Mouse (Mus musculus) forebrain, embryonic 16.5 days (tissue): ENCODE results near the gene Frem2. TPM values are rescaled to one million over a fixed set of nuclear protein-coding genes. Genes with fewer than 3 reads are reported as not detected.
A peak's percentile ranks its signal among the peaks of the same experiment; 100 is the strongest.

ENCODE experiments used
- ATAC-seq: fragments of 200-750 bp; cut with Nextera tagmentation; 2 replicates; pipeline ENCODE4 v1.8.0; 2017; ENCODE audit warnings: mild to moderate bottlenecking, moderate library complexity
- H3K27ac ChIP-seq: fragments of 300-500 bp; sonication (generic); 2 replicates; pipeline ENCODE4 v1.5.1; 2014; ENCODE audit warnings: low read length, control low read depth
- H3K27me3 ChIP-seq: fragments of 300-500 bp; sonication (generic); replicated peaks from 2 replicates; pipeline ENCODE4 v1.6.1; 2014; ENCODE audit warnings: low read length; ENCODE audit not compliant: control insufficient read depth, insufficient read depth
- H3K36me3 ChIP-seq: fragments of 300-500 bp; sonication (generic); 2 replicates; pipeline ENCODE4 v1.6.1; 2014; ENCODE audit not compliant: control insufficient read depth, insufficient read depth
- H3K4me1 ChIP-seq: fragments of 300-500 bp; sonication (generic); replicated peaks from 2 replicates; pipeline ENCODE4 v1.6.1; 2014; ENCODE audit warnings: low read length; ENCODE audit not compliant: control insufficient read depth, insufficient read depth
- H3K4me2 ChIP-seq: fragments of 300-500 bp; sonication (generic); 2 replicates; pipeline ENCODE4 v1.6.1; 2014; ENCODE audit warnings: mild to moderate bottlenecking, low read length, control low read depth
- H3K4me3 ChIP-seq: fragments of 300-500 bp; sonication (generic); replicated peaks from 2 replicates; pipeline ENCODE4 v1.5.1; 2014; ENCODE audit warnings: mild to moderate bottlenecking, low read length, control low read depth
- H3K9ac ChIP-seq: fragments of 300-500 bp; sonication (generic); replicated peaks from 2 replicates; pipeline ENCODE4 v1.6.1; 2014; ENCODE audit warnings: low read depth, low read length, control low read depth
- H3K9me3 ChIP-seq: fragments of 300-500 bp; sonication (generic); 2 replicates; pipeline ENCODE4 v1.6.1; 2016; ENCODE audit warnings: low read length; ENCODE audit not compliant: control insufficient read depth
- WGBS: fragments of 180-500 bp; shearing (Covaris S2); extraction: QIAGEN DNeasy Blood & Tissue Kit; methylation state at CpG from one replicate; pipeline ENCODE4 v1.1.7; 2014; 5-methylcytosine and 5-hydroxymethylcytosine counted together
- polyA plus RNA-seq: library from polyadenylated mRNA; unstranded; fragments of >200 nt; fragmentation: Nextera tagmentation; extraction: Ambion mirVana; gene quantifications from 2 replicates; pipeline ENCODE4 v1.2.1, GENCODE M21; 2015

Frem2 gene
- polyA plus RNA-seq, 1 experiment from 2014 or later = 1.5 TPM

GRCm38 (mm10) chr3:53467356-53467755 lies 189.8 kb downstream of the Frem2 start:
- no peak overlapping the region for H3K4me2 ChIP-seq

GRCm38 (mm10) chr3:53466481-53466880 lies 190.7 kb downstream of the Frem2 start:
- Histone ChIP-seq H3K36me3 (peaks cover 5% of the 10 kb centered on the region; the same call in 1 of the 2 replicates), H3K4me2 (peak overlapping the region; percentile 84), H3K4me3 (peak overlapping the region; percentile 1; the same call in 1 of the 2 replicates), H3K9me3 (no peaks in the 10 kb centered on the region), H3K27me3 (no peaks in the 10 kb centered on the region), H3K9ac (no peak overlapping the region), H3K4me1 (peaks cover 49% of the 10 kb centered on the region), H3K27ac (no peak overlapping the region)
- no peak for ATAC-seq
- WGBS = 77% methylated on average over 9 of the region's 9 CpGs

More at GRCm38 (mm10) chr3:53467356-53467755, 189.8 kb downstream of the Frem2 start:
- Histone ChIP-seq H3K4me3 (no peak overlapping the region), H3K27me3 (no peaks in the 10 kb centered on the region), H3K9me3 (no peaks in the 10 kb centered on the region), H3K9ac (no peak overlapping the region), H3K4me1 (peaks cover 44% of the 10 kb centered on the region), H3K27ac (no peak overlapping the region), H3K36me3 (peaks cover 9% of the 10 kb centered on the region)
- WGBS = 78% methylated on average over 5 of the region's 5 CpGs
- no peak for ATAC-seq

- Histone ChIP-seq H3K27me3 (no peaks in the 10 kb centered on the region), H3K9me3 (no peaks in the 10 kb centered on the region), H3K9ac (peak overlapping the region; percentile 39; the same call in 1 of the 2 replicates), H3K36me3 (no peaks in the 10 kb centered on the region), H3K4me2 (peak overlapping the region; percentile 84), H3K4me1 (peaks cover 53% of the 10 kb centered on the region), H3K4me3 (peak overlapping the region; percentile 38), H3K27ac (no peak overlapping the region)
- WGBS = 46% methylated on average over 6 of the region's 6 CpGs
- no peak for ATAC-seq
These were observed 191.8 kb downstream of the Frem2 start for GRCm38 (mm10) chr3:53465330-53465729.

GRCm38 (mm10) chr3:53464146-53464698 lies 192.9 kb downstream of the Frem2 start:
- peaks cover 53% of the 10 kb centered on the region for H3K4me1 ChIP-seq
- no peaks in the 10 kb centered on the region for H3K9me3 ChIP-seq
- H3K4me2 ChIP-seq = peak overlapping the region; percentile 84
- no peaks in the 10 kb centered on the region for H3K27me3 ChIP-seq
- ATAC-seq = no peak
- H3K9ac ChIP-seq = peak overlapping the region; percentile 87
- peak overlapping the region; percentile 91 for H3K27ac ChIP-seq
- under 1% methylated on average over 20 of the region's 20 CpGs for WGBS
- H3K4me3 ChIP-seq = peak overlapping the region; percentile 95
- no peaks in the 10 kb centered on the region; the same call in 1 of the 2 replicates for H3K36me3 ChIP-seq

Other genes with a start within 250 kb of the Frem2 start
- 9.3 and 10.6 TPM in 2 replicates for gene Nhlrc3, start 194.0 kb downstream of the Frem2 start, polyA plus RNA-seq
- 27.0 and 29.7 TPM in 2 replicates for gene Proser1, start 193.7 kb downstream of the Frem2 start, polyA plus RNA-seq
- gene Stoml3, start 168.7 kb downstream of the Frem2 start, polyA plus RNA-seq = 0.22 TPM in 1 of 2 replicates, not detected in the other
- gene Gm10985, start 187.7 kb upstream of the Frem2 start, polyA plus RNA-seq = not detected in 2 replicates
- gene Ufm1, start 206.5 kb upstream of the Frem2 start, polyA plus RNA-seq = 98.8 and 121 TPM in 2 replicates